Mouse (Mus musculus) kidney, embryonic 15.5 days (tissue): ENCODE data around the gene Saa2. TPM values are rescaled to one million over a fixed set of nuclear protein-coding genes. Genes with fewer than 3 reads are reported as not detected.
A peak's percentile ranks its signal among the peaks of the same experiment; 100 is the strongest.

Experiments used
- ATAC-seq: fragments of 200-750 bp; cut with Nextera tagmentation; replicated peaks from 2 replicates; pipeline ENCODE4 v1.8.0; 2017; ENCODE audit warnings: moderate TSS enrichment; ENCODE audit not compliant: low FRiP score
- H3K27ac ChIP-seq: fragments of 300-500 bp; sonication (generic); 2 replicates; pipeline ENCODE4 v1.5.1; 2015; ENCODE audit warnings: mild to moderate bottlenecking, inconsistent platforms
- H3K27me3 ChIP-seq: fragments of 300-500 bp; sonication (generic); 2 replicates; pipeline ENCODE4 v1.6.1; 2015; ENCODE audit warnings: inconsistent platforms
- H3K36me3 ChIP-seq: fragments of 300-500 bp; sonication (generic); 2 replicates; pipeline ENCODE4 v1.6.1; 2015; ENCODE audit warnings: inconsistent platforms
- H3K4me1 ChIP-seq: fragments of 300-500 bp; sonication (generic); 2 replicates; pipeline ENCODE4 v1.6.1; 2015; ENCODE audit warnings: inconsistent platforms
- H3K4me2 ChIP-seq: fragments of 300-500 bp; sonication (generic); 2 replicates; pipeline ENCODE4 v1.6.1; 2015; ENCODE audit warnings: moderate library complexity, mild to moderate bottlenecking, inconsistent platforms
- H3K4me3 ChIP-seq: fragments of 300-500 bp; sonication (generic); replicated peaks from 2 replicates; pipeline ENCODE4 v1.5.1; 2015; ENCODE audit warnings: mild to moderate bottlenecking, inconsistent platforms
- H3K9ac ChIP-seq: fragments of 300-500 bp; sonication (generic); 2 replicates; pipeline ENCODE4 v1.6.1; 2015; ENCODE audit warnings: mild to moderate bottlenecking, inconsistent platforms
- H3K9me3 ChIP-seq: fragments of 300-500 bp; sonication (generic); replicated peaks from 2 replicates; pipeline ENCODE4 v1.6.1; 2016; ENCODE audit warnings: inconsistent platforms
- WGBS: fragments of 180-500 bp; shearing (Covaris S2); methylation state at CpG from one replicate; pipeline ENCODE4 v1.1.7; 2015; ENCODE audit warnings: mixed read lengths; 5-methylcytosine and 5-hydroxymethylcytosine counted together
- polyA plus RNA-seq: library from polyadenylated mRNA; unstranded; fragments of >200 nt; fragmentation: Nextera tagmentation; extraction: Ambion mirVana; gene quantifications from 2 replicates; pipeline ENCODE4 v1.2.1, GENCODE M21; 2015

The Saa2 gene
- 0.68 TPM in 1 of 2 replicates, not detected in the other for polyA plus RNA-seq

GRCm38 (mm10) chr7:46751490-46751889 lies at the start of gene Saa2:
TSS of gene Saa2 (plus strand) at chr7:46751790.
- H3K27ac ChIP-seq, result no peak within 1 kb of the TSS
- H3K4me2 ChIP-seq, result no peak within 1 kb of the TSS
- no peaks in the 10 kb centered on the region for H3K27me3 ChIP-seq
- no peaks in the 10 kb centered on the region for H3K9me3 ChIP-seq
- no peak for ATAC-seq
- WGBS, result 69% methylated on average over 3 of the region's 3 CpGs
- no peak within 1 kb of the TSS for H3K4me3 ChIP-seq
- no peak within 1 kb of the TSS for H3K9ac ChIP-seq
- H3K36me3 ChIP-seq, result no peaks in the 10 kb centered on the region
- H3K4me1 ChIP-seq, result 0 out of 2 replicates have a peak, but pooled peaks cover 2% of the 10 kb centered on the region

- no peaks in the 10 kb centered on the region for H3K9me3 ChIP-seq
- H3K4me1 ChIP-seq, result peaks cover 7% of the 10 kb centered on the region
- peak within 1 kb of the TSS; percentile 89 for H3K27ac ChIP-seq
- WGBS, result 0% methylated on average over 38 of the region's 38 CpGs
- H3K4me3 ChIP-seq, result peak within 1 kb of the TSS; percentile 85
- H3K36me3 ChIP-seq, result peaks cover 31% of the 10 kb centered on the region
- H3K4me2 ChIP-seq, result peak within 1 kb of the TSS; percentile 56
- ATAC-seq, result peak; percentile 98
- peak within 1 kb of the TSS; percentile 86 for H3K9ac ChIP-seq
- H3K27me3 ChIP-seq, result no peaks in the 10 kb centered on the region
Measured at GRCm38 (mm10) chr7:46710390-46710844, 41.2 kb upstream of the Saa2 start, which contains the start of gene Saal1. TSS of gene Saal1 (minus strand) at chr7:46710680.

- Histone ChIP-seq H3K4me1 (peaks cover 7% of the 10 kb centered on the region), H3K36me3 (peaks cover 13% of the 10 kb centered on the region), H3K4me2 (no peak overlapping the region), H3K9me3 (no peaks in the 10 kb centered on the region), H3K4me3 (no peak overlapping the region), H3K27ac (no peak overlapping the region), H3K27me3 (peaks cover 4% of the 10 kb centered on the region; the same call in 1 of the 2 replicates), H3K9ac (no peak overlapping the region)
- ATAC-seq, result no peak
- 69% methylated on average over 6 of the region's 6 CpGs for WGBS
Measured at GRCm38 (mm10) chr7:46712250-46712649, 39.3 kb upstream of the Saa2 start.

GRCm38 (mm10) chr7:46714518-46714917 lies 37.1 kb upstream of the Saa2 start:
- H3K9me3 ChIP-seq, result no peaks in the 10 kb centered on the region
- peaks cover 4% of the 10 kb centered on the region; the same call in 1 of the 2 replicates for H3K27me3 ChIP-seq
- no peak overlapping the region for H3K4me3 ChIP-seq
- H3K27ac ChIP-seq, result no peak overlapping the region
- H3K4me1 ChIP-seq, result peaks cover 2% of the 10 kb centered on the region
- H3K4me2 ChIP-seq, result no peak overlapping the region
- H3K36me3 ChIP-seq, result no peaks in the 10 kb centered on the region
- no peak overlapping the region for H3K9ac ChIP-seq
- no peak for ATAC-seq
- WGBS, result 32% methylated on average over 6 of the region's 6 CpGs

GRCm38 (mm10) chr7:46715600-46715999 lies 36.0 kb upstream of the Saa2 start, which contains the start of gene Saa3:
TSS of gene Saa3 (minus strand) at chr7:46715700.
- ATAC-seq, result no peak
- Histone ChIP-seq H3K4me2 (no peak within 1 kb of the TSS), H3K4me1 (no peaks in the 10 kb centered on the region), H3K27me3 (peaks cover 4% of the 10 kb centered on the region; the same call in 1 of the 2 replicates), H3K9ac (no peak within 1 kb of the TSS), H3K27ac (no peak within 1 kb of the TSS), H3K36me3 (no peaks in the 10 kb centered on the region), H3K9me3 (no peaks in the 10 kb centered on the region), H3K4me3 (no peak within 1 kb of the TSS)
- 88% methylated on average over 5 of the region's 5 CpGs for WGBS

GRCm38 (mm10) chr7:46716897-46717296 lies 34.7 kb upstream of the Saa2 start:
- Histone ChIP-seq H3K27me3 (peaks cover 4% of the 10 kb centered on the region; the same call in 1 of the 2 replicates), H3K4me2 (no peak overlapping the region), H3K4me1 (no peaks in the 10 kb centered on the region), H3K9me3 (no peaks in the 10 kb centered on the region), H3K9ac (no peak overlapping the region), H3K27ac (no peak overlapping the region), H3K36me3 (no peaks in the 10 kb centered on the region), H3K4me3 (no peak overlapping the region)
- ATAC-seq, result no peak
- WGBS, result 45% methylated on average over 5 of the region's 5 CpGs

- H3K4me1 ChIP-seq, result peaks cover 5% of the 10 kb centered on the region; the same call in 1 of the 2 replicates
- H3K27ac ChIP-seq, result no peak overlapping the region
- H3K36me3 ChIP-seq, result no peaks in the 10 kb centered on the region
- peaks cover 4% of the 10 kb centered on the region; the same call in 1 of the 2 replicates for H3K27me3 ChIP-seq
- H3K9ac ChIP-seq, result no peak overlapping the region
- H3K4me2 ChIP-seq, result no peak overlapping the region
- no peak overlapping the region for H3K4me3 ChIP-seq
- H3K9me3 ChIP-seq, result no peaks in the 10 kb centered on the region
- no peak for ATAC-seq
- 78% methylated on average over 7 of the region's 7 CpGs for WGBS
Measured at GRCm38 (mm10) chr7:46718591-46719270, 32.9 kb upstream of the Saa2 start.

GRCm38 (mm10) chr7:46719526-46719925 lies 32.1 kb upstream of the Saa2 start:
- no peak for ATAC-seq

GRCm38 (mm10) chr7:46720460-46720859 lies 31.1 kb upstream of the Saa2 start:
- Histone ChIP-seq H3K4me2 (no peak overlapping the region), H3K27ac (no peak overlapping the region), H3K4me1 (peaks cover 9% of the 10 kb centered on the region; the same call in 1 of the 2 replicates), H3K9ac (no peak overlapping the region), H3K36me3 (no peaks in the 10 kb centered on the region), H3K4me3 (no peak overlapping the region), H3K27me3 (peaks cover 4% of the 10 kb centered on the region; the same call in 1 of the 2 replicates), H3K9me3 (no peaks in the 10 kb centered on the region)
- no peak for ATAC-seq
- 82% methylated on average over 9 of the region's 9 CpGs for WGBS

More at GRCm38 (mm10) chr7:46719526-46719925, 32.1 kb upstream of the Saa2 start:
- Histone ChIP-seq H3K27me3 (peaks cover 4% of the 10 kb centered on the region; the same call in 1 of the 2 replicates), H3K9ac (no peak overlapping the region), H3K4me3 (no peak overlapping the region), H3K4me2 (no peak overlapping the region), H3K9me3 (no peaks in the 10 kb centered on the region), H3K27ac (no peak overlapping the region), H3K36me3 (no peaks in the 10 kb centered on the region), H3K4me1 (peaks cover 9% of the 10 kb centered on the region; the same call in 1 of the 2 replicates)
- 83% methylated on average over 7 of the region's 7 CpGs for WGBS

- no peaks in the 10 kb centered on the region for H3K27me3 ChIP-seq
- H3K36me3 ChIP-seq, result no peaks in the 10 kb centered on the region
- no peak overlapping the region for H3K4me2 ChIP-seq
- no peaks in the 10 kb centered on the region for H3K9me3 ChIP-seq
- no peak overlapping the region for H3K4me3 ChIP-seq
- H3K27ac ChIP-seq, result no peak overlapping the region
- ATAC-seq, result no peak
- H3K4me1 ChIP-seq, result peaks cover 9% of the 10 kb centered on the region; the same call in 1 of the 2 replicates
- 84% methylated on average over 6 of the region's 6 CpGs for WGBS
- no peak overlapping the region for H3K9ac ChIP-seq
Measured at GRCm38 (mm10) chr7:46723354-46723753, 28.2 kb upstream of the Saa2 start.

GRCm38 (mm10) chr7:46723849-46724248 lies 27.7 kb upstream of the Saa2 start:
- H3K27ac ChIP-seq, result peak overlapping the region; percentile 29
- peak; percentile 22; the same call in 1 of the 2 replicates for ATAC-seq
- H3K9ac ChIP-seq, result no peak overlapping the region

GRCm38 (mm10) chr7:46724396-46724795 lies 27.2 kb upstream of the Saa2 start:
- Histone ChIP-seq H3K27ac (peak overlapping the region; percentile 29), H3K9me3 (no peaks in the 10 kb centered on the region), H3K9ac (no peak overlapping the region), H3K4me1 (peaks cover 9% of the 10 kb centered on the region; the same call in 1 of the 2 replicates), H3K4me3 (no peak overlapping the region), H3K4me2 (no peak overlapping the region; the same call in 1 of the 2 replicates), H3K27me3 (no peaks in the 10 kb centered on the region), H3K36me3 (no peaks in the 10 kb centered on the region)
- ATAC-seq, result peak; percentile 71
- 43% methylated on average over 5 of the region's 5 CpGs for WGBS

More at GRCm38 (mm10) chr7:46723849-46724248, 27.7 kb upstream of the Saa2 start:
- no peaks in the 10 kb centered on the region for H3K9me3 ChIP-seq
- H3K4me3 ChIP-seq, result no peak overlapping the region
- H3K27me3 ChIP-seq, result no peaks in the 10 kb centered on the region
- no peak overlapping the region for H3K4me2 ChIP-seq
- H3K36me3 ChIP-seq, result no peaks in the 10 kb centered on the region
- peaks cover 9% of the 10 kb centered on the region; the same call in 1 of the 2 replicates for H3K4me1 ChIP-seq
- WGBS, result 68% methylated on average over 3 of the region's 3 CpGs
